Mouse (Mus musculus) erythroblast, embryonic 14.5 days (primary cell): Measurements from ENCODE around the gene Ano8.

Source experiments
- GATA1 ChIP-seq: IDR thresholded peaks from 2 replicates; pipeline ENCODE4 v1.6.1; 2012; ENCODE audit warnings: low read length, inconsistent platforms, mixed read lengths
- TAL1 ChIP-seq: IDR thresholded peaks from 3 replicates; pipeline ENCODE4 v1.6.1; 2012; ENCODE audit warnings: low read length, inconsistent platforms, mixed read lengths

- TF ChIP-seq GATA1 (no peak), TAL1 (no peak)
These were observed 13.0 kb downstream of the Ano8 start for GRCm38 (mm10) chr8:71472601-71473386.
